Mouse (Mus musculus) liver, adult (tissue): ENCODE results near the gene Slc13a2.

Source experiments
- GATA4 ChIP-seq: IDR thresholded peaks from 2 replicates; pipeline ENCODE4 v1.6.1; 2014; ENCODE audit warnings: mild to moderate bottlenecking, low read length; ENCODE audit not compliant: insufficient replicate concordance

Slc13a2 gene

DNA sequence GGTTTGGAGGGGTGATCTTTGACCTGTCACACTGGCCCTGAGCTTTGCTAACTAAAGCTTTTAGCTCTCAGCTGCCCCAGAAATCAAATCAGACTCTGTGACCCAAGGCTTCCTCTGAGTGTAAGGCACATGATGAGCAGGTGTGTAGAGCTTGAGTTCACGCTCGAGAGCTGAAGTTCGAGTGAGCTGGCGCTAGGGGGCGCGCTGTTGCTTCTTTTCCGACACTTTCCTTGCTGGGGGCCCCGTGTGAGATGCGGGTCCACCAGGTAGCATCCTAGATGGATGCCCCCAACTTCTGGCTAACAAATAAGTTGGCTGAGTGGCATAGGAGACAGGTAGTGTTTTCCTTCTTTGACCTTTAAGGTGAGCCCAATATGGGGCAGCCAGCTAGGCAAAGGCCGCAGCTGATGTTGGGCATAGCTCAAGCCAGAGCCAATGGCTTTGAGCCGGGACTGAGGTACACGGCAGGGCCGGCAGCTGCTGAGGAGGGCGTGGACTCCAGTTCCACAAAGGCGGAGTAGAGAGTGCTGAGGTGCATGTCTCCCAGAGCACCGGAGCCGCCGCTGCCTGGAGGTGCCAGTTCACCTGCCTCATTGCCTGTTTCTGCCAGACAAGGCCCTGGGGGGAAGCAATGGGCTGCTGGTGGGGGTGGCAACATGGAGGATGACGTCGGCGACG is 63.5 kb downstream of the Slc13a2 start:
- no peak for TF ChIP-seq GATA4

DNA sequence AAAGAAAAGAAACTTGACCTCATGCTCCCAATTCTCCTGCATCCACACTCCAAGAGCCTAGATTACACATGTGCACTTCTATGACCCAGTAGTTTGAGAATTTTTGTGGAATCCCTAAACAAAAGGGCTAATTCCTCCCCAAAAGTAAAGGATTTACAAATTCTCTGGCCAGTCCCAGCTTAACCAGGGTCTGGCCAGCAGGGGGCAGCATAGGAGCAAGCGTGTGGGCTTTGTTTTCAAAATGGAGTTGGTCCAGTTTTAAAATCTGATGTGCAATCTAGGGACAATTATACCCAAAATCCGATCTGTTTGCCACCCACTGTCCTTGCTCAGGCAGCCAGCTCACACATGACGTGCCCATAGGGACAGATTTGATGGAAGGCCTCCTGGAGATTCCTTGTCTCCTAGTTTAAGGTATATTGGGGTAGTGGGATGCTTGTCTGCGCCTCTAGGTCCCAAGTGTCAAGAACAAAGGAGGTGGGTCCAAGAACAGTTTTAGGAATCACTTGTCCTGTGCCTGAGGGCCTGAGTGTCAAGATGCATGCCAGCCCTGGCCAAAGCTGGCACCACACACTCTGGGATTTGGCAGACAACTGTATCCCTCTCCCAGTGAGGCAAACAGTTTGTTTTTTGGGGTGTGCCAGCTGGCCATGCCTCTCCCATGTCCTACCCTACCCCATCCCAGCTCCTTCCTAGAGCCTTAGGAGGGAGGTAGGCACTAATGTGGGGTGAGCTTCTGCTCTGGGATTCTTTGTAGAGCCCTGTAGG is 66.4 kb downstream of the Slc13a2 start:
- no peak for TF ChIP-seq GATA4

DNA sequence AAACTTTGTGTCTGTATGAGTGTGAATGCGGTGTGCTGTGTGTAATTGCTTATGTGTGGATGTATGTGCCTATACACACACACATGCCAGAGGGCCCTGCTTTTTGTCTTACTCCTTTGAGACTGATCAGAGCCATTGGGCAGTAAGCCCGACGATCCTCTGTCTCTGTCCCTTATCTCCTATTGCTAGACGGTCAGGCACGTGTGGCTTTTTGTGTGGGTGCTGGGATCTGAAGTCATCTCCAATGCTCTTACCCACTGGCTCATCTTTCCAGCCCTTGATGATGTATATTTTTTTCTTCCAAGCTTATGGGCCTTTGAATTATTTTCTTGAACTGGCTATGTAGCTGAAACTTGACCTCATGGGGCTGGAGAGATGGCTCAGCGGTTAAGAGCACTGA is 67.1 kb downstream of the Slc13a2 start:
- TF ChIP-seq GATA4, result no peak

DNA sequence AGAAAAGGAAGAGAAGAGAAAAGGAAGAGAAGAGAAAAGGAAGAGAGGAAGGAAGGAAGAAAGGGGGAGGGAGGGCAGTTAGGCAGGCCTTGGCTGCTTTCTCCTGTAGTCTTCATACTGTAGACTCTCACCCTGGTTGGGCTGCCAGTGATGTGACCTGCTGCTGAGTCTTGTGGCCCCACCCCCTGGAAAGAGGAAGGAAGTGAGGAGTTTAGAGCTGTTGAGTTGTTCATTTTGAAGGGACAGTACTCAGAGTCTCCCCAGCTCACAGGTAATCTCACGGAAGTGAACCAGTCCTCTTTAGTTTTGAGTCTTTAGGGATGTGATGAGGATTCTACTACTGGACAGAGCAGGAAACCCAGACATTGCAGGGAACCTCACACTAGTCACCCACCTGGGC is 68.9 kb downstream of the Slc13a2 start:
- TF ChIP-seq GATA4, result no peak

DNA sequence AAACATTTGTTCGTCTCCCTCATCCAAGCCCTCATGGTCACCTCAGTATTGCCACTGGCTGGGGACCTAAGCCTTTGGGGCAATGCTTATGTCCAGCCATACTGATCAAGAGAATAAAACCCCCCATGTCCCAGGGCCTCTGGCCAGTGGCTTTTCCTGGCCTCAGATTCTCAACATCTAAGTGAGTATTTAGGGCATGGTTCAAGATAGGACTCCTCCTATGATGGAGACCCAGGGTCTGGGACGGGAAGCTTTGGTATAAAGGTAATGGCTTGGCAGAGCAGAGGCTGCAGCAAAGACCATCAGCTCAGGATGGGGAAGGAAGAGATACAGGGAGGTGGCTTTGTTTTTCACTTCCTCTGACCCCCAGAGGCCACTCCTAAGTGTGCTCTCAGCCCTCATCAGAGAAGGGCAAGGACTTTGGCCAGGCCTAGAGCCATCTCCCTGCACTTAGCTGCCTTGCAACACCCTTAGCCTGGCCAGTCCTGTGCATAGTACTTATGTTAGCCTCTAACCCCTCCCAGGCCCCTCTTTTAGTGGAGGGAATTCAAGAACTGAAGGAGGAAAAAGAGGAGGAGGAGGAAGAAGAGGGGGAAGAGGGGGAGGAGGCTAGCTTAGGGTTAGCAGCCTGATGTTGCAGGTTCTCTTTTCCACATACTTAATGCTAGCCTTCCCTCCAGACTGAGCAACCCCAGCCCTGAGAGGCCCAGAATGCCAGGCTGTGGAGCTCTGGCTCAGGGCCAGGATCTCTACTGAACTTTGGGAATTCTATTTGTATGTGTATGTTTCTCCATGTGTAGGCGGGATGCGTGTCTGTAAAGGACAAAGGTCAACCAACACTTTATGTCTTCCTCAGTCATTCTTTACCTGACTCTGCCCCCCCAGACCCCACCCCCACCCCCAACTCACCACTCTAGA is 72.3 kb downstream of the Slc13a2 start:
- no peak for TF ChIP-seq GATA4

DNA sequence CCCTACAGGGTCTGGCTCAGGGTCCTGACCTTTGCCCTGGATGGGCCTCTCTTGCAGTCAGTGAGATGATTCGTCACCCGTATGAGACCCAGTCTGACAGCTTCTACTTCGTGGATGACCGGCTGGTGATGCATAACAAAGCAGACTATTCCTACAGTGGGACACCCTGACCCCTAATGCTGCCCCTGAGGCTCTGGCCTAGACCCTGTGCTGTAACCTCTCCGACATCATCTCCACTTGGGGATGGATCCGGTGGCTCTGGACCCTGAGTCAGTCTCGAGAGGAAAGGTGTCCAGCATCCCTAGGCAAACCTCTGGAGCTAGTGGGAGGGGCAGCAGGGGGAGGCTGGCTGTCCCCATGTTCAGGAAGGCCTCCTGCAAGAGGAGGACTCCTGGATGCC is 73.5 kb downstream of the Slc13a2 start:
- TF ChIP-seq GATA4, result no peak

DNA sequence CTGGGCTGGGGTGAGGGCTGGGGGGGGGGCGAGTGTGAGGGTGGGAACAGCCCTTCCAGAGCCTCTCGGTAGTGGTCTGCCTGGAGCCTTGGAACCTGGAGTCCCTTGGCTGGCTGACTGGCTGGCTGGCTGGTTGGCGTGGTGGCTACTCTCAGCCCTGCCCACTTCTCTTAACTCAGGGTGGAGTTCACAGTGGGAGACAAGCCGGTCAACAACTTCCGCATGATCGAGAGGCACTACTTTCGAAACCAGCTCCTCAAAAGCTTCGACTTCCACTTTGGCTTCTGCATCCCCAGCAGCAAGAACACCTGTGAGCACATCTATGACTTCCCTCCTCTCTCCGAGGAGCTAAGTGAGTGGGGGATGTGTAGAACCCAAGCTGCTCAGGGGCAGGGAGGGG is 74.1 kb downstream of the Slc13a2 start:
- TF ChIP-seq GATA4, result no peak
